Mouse (Mus musculus) megakaryocyte, embryonic 14.5 days (primary cell): ENCODE results near the gene Fam107b. TPM values are rescaled to one million over a fixed set of nuclear protein-coding genes. Genes with fewer than 3 reads are reported as not detected.
"Not testable (repeated sequence)": the region's sequence is repeated elsewhere in the genome, so short reads cannot be mapped to it uniquely, and the experiment has no call there.

ENCODE experiments used
- H3K27me3 ChIP-seq: replicated peaks from 2 replicates; pipeline ENCODE3; 2012; ENCODE audit warnings: inconsistent platforms
- H3K36me3 ChIP-seq: replicated peaks from 2 replicates; pipeline ENCODE3; 2012; ENCODE audit warnings: low read length, inconsistent platforms, mixed read lengths
- H3K4me1 ChIP-seq: 2 replicates; pipeline ENCODE4 v1.6.1; 2012; ENCODE audit warnings: inconsistent platforms
- H3K4me3 ChIP-seq: replicated peaks from 2 replicates; pipeline ENCODE3; 2012; ENCODE audit warnings: moderate library complexity, mild to moderate bottlenecking, inconsistent platforms
- H3K9me3 ChIP-seq: 2 replicates; pipeline ENCODE4 v1.6.1; 2012; ENCODE audit warnings: inconsistent platforms
- FLI1 ChIP-seq: IDR thresholded peaks from 2 replicates; pipeline ENCODE4 v1.6.1; 2012; ENCODE audit warnings: low read length, inconsistent platforms, mixed read lengths
- GATA1 ChIP-seq: IDR thresholded peaks from 3 replicates; pipeline ENCODE4 v1.6.1; 2012; ENCODE audit warnings: mixed read lengths, low read length, inconsistent platforms, borderline replicate concordance
- polyA plus RNA-seq: library from polyadenylated mRNA; stranded (reverse); fragments of >175 nt; gene quantifications from 2 replicates; pipeline ENCODE4 v1.2.3, GENCODE M21; 2012; ENCODE audit warnings: low replicate concordance; ENCODE audit not compliant: insufficient read depth

Fam107b gene
- polyA plus RNA-seq, 1 experiment: 43.9 TPM

- no peaks in the 10 kb centered on the region for H3K9me3 ChIP-seq
- no peaks in the 10 kb centered on the region for H3K36me3 ChIP-seq
- peaks cover 32% of the 10 kb centered on the region for H3K4me1 ChIP-seq
- H3K4me3 ChIP-seq: no peak overlapping the region
- H3K27me3 ChIP-seq: peaks cover 2% of the 10 kb centered on the region
- TF ChIP-seq GATA1: no peak
- TF ChIP-seq FLI1: no peak
Measured at GRCm38 (mm10) chr2:3683343-3683742, 113.1 kb downstream of the Fam107b start.

- TF ChIP-seq GATA1 (no peak), FLI1 (no peak)
- no peaks in the 10 kb centered on the region for H3K9me3 ChIP-seq
- H3K36me3 ChIP-seq: no peaks in the 10 kb centered on the region
- peaks cover 2% of the 10 kb centered on the region for H3K27me3 ChIP-seq
- no peak overlapping the region for H3K4me3 ChIP-seq
- peaks cover 29% of the 10 kb centered on the region for H3K4me1 ChIP-seq
Measured at GRCm38 (mm10) chr2:3683751-3684229, 113.5 kb downstream of the Fam107b start.

- peaks cover 29% of the 10 kb centered on the region for H3K4me1 ChIP-seq
- H3K4me3 ChIP-seq: no peak overlapping the region
- H3K9me3 ChIP-seq: no peaks in the 10 kb centered on the region
- H3K36me3 ChIP-seq: no peaks in the 10 kb centered on the region
- no peak for TF ChIP-seq FLI1
- H3K27me3 ChIP-seq: no peaks in the 10 kb centered on the region
Measured at GRCm38 (mm10) chr2:3690221-3690620, 119.9 kb downstream of the Fam107b start.

- no peaks in the 10 kb centered on the region for H3K9me3 ChIP-seq
- H3K4me1 ChIP-seq: peaks cover 12% of the 10 kb centered on the region
- no peaks in the 10 kb centered on the region for H3K27me3 ChIP-seq
- TF ChIP-seq GATA1 (no peak), FLI1 (no peak)
- H3K36me3 ChIP-seq: no peaks in the 10 kb centered on the region
- H3K4me3 ChIP-seq: no peak overlapping the region
Measured at GRCm38 (mm10) chr2:3692833-3693232, 122.5 kb downstream of the Fam107b start.

- Histone ChIP-seq H3K4me3 (no peak overlapping the region), H3K4me1 (peaks cover 19% of the 10 kb centered on the region), H3K36me3 (no peaks in the 10 kb centered on the region), H3K27me3 (no peaks in the 10 kb centered on the region), H3K9me3 (no peaks in the 10 kb centered on the region)
- TF ChIP-seq GATA1 (no peak), FLI1 (no peak)
Measured at GRCm38 (mm10) chr2:3695900-3696299, 125.6 kb downstream of the Fam107b start.

GRCm38 (mm10) chr2:3700368-3700767 lies 130.1 kb downstream of the Fam107b start:
- TF ChIP-seq FLI1 (no peak), GATA1 (no peak)
- H3K27me3 ChIP-seq: no peaks in the 10 kb centered on the region

GRCm38 (mm10) chr2:3702640-3703190 lies 132.4 kb downstream of the Fam107b start:
- Histone ChIP-seq H3K4me1 (peaks cover 59% of the 10 kb centered on the region), H3K27me3 (no peaks in the 10 kb centered on the region), H3K9me3 (no peaks in the 10 kb centered on the region), H3K36me3 (no peaks in the 10 kb centered on the region), H3K4me3 (no peak overlapping the region)
- TF ChIP-seq FLI1 (no peak), GATA1 (no peak)

More at GRCm38 (mm10) chr2:3700368-3700767, 130.1 kb downstream of the Fam107b start:
- Histone ChIP-seq H3K4me3 (no peak overlapping the region), H3K36me3 (no peaks in the 10 kb centered on the region), H3K4me1 (peaks cover 51% of the 10 kb centered on the region), H3K9me3 (no peaks in the 10 kb centered on the region)

GRCm38 (mm10) chr2:3703806-3704205 lies 133.5 kb downstream of the Fam107b start:
- Histone ChIP-seq H3K4me3 (no peak overlapping the region), H3K36me3 (no peaks in the 10 kb centered on the region), H3K4me1 (peaks cover 59% of the 10 kb centered on the region), H3K9me3 (no peaks in the 10 kb centered on the region), H3K27me3 (no peaks in the 10 kb centered on the region)
- TF ChIP-seq GATA1: no peak
- TF ChIP-seq FLI1: no peak

- Histone ChIP-seq H3K4me3 (peak overlapping the region; percentile 71), H3K36me3 (no peaks in the 10 kb centered on the region), H3K4me1 (peaks cover 56% of the 10 kb centered on the region), H3K9me3 (no peaks in the 10 kb centered on the region), H3K27me3 (no peaks in the 10 kb centered on the region)
- TF ChIP-seq FLI1: no peak
- TF ChIP-seq GATA1: no peak
Measured at GRCm38 (mm10) chr2:3704311-3705162, 134.2 kb downstream of the Fam107b start.

- H3K4me3 ChIP-seq, H3K36me3 ChIP-seq: not testable (repeated sequence)
Measured at GRCm38 (mm10) chr2:3705283-3705682, 135.0 kb downstream of the Fam107b start.

More at GRCm38 (mm10) chr2:3705283-3705682, 135.0 kb downstream of the Fam107b start:
- H3K4me1 ChIP-seq: peaks cover 55% of the 10 kb centered on the region
- not testable (repeated sequence) for H3K27me3 ChIP-seq, H3K9me3 ChIP-seq
